Mouse (Mus musculus) right cerebral cortex, postnatal 10 days (tissue): ENCODE measurements around the gene Klf3.

Source experiments
- DNase-seq, 2 experiments: peaks; one replicate each; pipeline ENCODE4 v3.0.0; 2021; ENCODE audit warnings: low spot score in 2 of 2

Klf3 gene

DNA sequence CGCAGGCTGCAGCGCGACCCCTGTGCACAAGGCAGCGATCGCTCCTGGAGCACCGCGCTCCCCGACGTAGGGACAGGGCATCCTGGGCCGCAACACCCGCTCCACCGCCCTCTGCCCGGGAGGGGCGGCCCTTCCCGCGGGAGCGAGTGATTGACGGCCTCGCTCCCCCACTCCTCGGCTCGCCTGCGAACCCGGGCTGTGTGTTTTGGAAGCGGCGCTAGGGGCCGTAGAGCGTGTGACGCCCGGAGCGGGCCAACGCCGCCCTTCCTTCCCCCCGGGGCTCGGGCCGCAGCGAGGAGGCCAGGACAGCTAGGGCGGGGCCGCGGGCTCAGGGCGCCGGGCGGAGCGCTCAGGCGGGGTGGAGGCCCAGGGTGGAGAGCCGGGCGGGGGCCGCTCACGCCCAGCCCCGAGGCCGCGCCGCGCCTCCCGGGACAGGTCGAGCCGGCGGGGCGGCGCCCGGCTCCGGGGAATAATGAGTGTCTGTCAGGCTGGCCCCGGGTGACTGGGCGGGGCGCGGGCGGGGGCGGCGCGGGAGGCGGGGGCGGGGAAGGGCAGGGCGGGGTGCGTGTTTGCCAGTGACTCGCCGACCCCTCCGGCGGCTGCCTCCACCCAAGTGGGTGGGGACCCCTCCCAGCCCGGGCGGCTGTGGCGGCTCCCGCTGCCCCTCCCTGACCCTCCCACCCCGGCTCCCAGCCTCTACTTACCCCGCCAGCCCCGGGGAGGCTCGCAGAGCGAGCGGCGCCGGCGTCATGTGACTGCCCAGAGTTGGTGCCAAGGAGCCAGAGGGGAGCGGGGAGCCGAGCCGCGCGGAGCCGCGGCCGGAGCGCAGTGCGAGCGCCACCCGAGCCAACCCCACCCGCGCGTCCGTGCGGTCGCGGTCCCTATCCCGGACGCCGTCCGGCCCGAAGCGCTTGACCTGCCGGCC lies at the start of gene Klf3:
Klf3 (plus strand) TSS at position 594 of the 925 bp plus-strand sequence.
- peak; percentile 86 to 88 for DNase-seq

DNA sequence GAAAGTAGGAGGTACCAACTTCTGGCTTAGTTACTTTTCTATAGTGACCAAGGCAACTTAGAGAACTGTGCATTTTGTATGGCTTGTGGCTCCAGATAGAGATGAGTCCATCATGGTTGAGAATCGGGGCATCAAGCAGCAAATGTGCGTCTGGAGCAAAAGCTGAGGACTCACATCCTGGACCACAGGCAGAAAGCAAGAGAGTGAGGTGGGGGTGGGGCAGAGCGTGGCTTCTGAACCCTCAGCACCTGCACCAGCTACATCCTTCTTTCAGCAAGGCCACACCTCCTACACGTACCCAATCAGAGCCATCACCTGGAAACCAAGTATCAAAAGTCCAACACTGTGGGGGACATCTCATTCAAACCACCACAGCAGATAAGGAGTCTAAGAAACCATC lies 40.9 kb upstream of the Klf3 start:
- no peak for DNase-seq

DNA sequence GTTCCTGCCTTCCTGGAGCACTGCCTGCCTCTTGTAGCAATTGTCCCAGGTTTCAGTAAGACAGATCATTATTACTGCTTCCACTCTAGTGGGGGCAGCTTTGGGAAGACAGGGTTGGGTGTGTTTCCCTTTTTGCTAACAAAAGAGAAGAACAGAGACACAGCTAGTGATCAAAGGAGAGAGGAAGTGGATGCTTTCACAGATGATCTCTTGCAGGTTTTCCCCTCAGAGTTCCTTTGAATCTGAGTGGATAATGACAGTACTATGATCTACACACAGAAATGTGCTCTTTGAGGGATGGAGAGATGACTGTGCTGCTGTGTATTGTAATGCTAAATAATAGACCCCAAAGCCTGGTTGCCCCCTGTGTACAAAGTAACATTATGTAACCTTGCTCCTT lies 38.7 kb upstream of the Klf3 start:
- DNase-seq: no peak

DNA sequence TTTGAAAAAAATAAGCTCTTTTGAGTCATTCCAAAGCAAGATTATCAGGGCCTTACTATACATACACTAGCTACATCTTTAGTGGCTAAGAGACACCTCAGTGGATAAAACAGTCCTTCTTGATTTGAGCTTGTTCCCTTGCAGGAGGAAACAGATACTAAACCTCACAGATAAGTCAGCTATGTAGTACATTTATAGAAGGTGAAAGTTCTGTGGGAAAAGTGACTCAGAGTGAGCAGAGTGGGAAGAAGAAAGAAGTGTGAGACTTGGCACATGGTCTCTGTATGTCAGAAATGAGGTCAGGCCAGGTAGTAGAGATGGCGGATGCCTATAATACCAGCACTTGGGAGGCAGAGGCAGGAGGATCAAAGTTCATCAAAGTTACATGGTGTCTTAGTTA lies 37.4 kb upstream of the Klf3 start:
- DNase-seq: no peak

DNA sequence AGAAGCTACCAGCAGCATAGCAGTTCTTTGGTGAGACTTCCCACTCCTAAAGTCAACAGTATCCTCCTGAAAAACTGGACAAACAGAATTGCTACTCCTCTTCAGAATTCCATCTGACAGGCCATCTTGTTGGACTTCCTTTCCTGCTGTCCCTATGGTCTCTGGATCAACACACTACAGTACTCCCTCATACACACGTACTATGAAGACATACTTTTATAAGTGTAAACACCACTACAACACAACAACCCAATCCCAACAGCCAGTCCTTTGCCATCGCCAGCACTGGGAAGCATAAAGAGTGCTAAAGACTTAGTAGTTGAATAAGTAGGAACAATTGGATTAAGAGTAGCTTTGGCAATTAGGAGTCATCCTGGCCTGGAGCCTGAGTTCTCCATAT lies 36.6 kb upstream of the Klf3 start:
- no peak for DNase-seq

DNA sequence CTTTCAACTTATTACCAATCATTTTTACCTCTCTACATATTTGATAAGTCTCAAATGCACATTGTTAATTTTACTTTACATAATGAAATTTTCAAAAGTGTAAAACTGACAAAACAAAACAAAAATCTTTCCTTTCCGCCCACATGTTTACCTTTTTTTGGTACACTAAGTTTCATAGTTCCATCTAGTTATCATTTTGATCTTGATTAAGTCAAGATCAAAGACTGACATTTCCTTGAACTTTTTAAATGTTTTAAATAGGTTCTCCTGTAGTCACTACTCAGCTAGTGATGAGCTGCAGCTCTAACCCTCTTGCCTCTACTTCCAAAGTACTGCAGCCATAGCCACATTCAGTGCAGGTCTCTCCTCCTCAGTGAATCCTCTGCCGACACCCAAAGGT lies 31.6 kb upstream of the Klf3 start:
- no peak for DNase-seq

DNA sequence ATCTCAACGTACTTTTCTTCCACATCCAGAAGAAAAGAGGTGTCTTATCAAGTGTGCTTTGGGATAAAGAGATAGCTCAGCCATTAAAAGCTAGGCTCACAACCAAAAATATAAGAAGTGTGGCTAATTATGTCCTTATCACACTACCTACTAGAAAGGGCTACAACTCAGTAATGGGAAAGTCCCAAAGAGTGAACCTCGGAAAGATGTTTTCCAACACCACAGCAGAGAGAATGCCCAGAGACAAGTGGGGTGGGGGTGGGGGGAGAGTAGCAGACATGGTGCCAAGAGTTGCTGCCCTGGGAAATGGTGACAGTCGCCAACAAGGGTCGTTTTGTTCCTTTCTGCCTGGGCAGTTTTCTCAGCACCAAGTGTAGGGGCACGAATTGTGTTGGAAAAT lies 25.0 kb upstream of the Klf3 start:
- no peak for DNase-seq

DNA sequence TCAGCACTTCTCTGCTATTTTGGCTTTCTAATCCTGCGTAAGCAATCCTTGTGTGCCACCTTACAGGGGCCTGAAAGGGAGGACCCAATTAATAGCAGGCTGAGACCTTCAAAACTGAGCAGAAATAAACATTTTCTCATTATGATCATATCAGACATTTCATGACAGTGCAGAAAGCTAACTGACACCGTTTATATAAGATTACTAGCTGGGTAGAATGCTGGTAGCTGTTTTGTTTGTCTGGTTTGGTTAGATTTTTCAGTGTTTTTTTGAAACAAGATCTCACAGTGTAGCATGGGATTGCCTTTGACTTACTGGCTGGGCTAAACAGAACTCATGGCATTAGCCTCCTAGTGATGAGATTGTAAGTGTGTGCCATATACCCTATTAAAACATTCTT lies 23.9 kb upstream of the Klf3 start:
- no peak for DNase-seq

DNA sequence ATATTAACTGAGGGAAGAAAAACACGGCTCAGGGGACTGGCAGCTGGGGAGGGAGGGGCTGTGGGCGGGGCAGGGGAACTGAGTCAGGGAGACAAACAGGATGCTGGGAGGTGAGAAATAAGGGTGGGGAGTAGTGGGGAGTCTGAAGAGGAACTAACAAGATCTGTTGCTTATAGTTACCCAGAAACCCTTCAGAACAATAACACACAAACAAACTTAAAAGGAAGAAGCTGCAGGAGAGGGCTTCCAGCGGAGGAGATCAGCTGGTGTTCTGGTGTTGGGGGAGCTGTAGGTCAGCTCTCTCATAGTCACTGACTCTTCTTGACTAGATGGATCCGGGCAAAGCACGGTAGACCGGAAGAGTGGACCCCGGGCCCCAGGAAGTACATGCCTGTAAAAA lies 22.4 kb upstream of the Klf3 start:
- DNase-seq: peak in 1 of 2 experiments; percentile 35

DNA sequence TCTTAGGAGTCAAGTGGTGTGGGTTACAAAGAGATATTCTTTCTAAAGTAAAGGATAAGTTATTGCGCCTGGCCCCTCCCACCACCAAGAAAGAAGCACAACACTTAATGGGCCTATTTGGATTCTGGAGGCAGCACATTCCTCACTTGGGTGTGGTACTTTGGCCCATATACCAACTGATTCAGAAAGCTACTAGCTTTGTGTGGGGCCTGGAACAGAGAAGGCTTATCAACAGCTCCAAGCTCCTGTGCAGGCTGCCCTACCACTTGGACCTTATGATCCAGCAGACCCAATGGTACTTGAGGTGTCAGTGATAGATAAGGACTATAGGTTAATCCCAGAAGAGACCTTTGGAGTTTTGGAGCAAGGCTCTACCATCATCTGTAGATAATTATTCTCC lies 15.0 kb upstream of the Klf3 start:
- DNase-seq: no peak

DNA sequence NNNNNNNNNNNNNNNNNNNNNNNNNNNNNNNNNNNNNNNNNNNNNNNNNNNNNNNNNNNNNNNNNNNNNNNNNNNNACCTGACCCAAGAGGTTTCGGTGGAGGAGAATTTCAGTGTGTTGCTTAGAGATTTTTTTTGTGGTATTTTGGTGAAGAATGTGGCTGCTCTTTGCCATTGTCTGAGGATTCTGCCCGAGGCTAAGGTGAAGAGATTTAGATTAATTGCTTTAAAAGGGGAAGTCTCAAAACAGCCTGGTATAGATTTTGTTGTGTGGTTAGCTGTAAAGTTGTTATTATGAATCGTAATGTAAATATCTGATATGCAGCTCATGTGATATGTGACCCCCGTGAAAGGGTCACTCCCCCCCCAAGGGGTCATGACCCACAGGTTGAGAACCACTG lies 5.0 kb upstream of the Klf3 start:
- no peak for DNase-seq

DNA sequence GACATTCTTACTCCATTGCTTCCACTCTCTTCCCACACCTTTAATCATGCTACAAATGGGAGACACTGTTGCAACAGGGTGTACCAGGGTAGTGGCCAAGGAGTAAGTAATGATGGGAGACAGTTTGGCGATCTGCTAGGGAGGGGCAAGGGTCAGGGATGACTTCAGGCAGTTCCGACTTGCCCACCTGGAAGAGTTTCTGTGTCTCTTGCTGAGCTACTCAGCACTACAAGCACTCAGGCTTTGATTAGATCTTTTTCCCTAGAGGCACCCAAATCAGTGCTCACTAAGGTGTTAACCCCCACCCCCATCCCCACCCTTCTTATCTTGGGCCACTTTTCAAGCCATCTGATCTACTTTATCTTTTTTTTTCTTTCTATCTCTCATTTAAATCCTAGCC lies 1.6 kb upstream of the Klf3 start:
- no peak for DNase-seq

DNA sequence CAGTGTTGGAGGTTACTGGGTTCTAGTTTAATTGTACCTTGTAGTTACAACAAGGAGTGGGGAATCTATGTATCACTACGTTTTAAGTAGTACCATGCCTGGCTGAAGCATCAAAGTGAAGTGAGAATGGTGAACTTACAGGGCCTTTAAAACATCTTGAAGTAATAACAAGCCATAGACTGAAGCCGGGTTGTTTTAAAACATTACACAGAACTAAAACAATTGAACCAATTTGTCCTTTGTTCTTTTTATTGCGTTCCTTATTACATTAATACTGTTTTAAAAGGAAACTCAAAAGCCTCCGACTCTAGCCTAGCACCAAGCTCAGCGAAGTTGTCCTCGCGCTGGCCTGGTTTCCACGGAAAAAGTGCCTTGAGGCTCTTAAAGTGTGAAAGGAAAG lies 1.0 kb upstream of the Klf3 start:
- no peak for DNase-seq

DNA sequence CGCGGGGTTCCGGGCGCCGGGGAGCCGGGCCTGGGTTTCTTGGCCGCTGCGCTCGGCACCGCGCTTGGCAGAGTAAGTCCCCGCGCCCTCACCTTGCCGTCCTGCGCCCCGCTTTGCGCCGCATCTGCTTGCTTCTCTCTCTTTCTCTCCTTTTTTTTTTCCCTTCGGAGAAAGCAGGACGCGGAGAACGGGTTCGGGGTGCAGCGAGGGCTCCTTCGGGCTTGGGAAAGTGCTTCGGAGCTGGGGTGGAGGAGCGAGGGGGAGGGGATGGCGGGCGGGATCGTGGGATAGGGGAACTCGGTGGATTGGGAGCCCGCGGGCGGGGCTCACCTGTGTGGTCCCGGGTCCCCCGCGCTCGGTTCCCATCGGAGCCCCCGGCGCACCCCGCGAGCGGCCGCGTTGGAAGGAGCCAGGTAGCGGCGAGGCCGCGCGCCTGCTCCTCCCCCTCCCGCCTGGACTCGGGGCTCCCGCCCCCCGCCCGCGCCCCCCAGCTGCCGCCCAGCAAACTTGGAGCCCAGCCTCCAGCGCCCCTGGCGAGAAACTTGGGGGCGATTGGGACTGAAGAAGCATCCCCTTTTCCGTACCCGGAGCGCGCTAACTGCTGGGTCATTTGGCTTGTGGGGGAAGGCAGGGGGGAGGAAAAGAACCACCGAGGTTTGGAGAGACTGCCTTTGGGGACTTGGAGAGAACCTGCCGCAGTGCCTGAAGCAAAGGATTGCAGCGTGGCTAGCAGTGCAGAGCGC lies 703 bp downstream of the Klf3 start:
- peak; percentile 52 to 64 for DNase-seq

DNA sequence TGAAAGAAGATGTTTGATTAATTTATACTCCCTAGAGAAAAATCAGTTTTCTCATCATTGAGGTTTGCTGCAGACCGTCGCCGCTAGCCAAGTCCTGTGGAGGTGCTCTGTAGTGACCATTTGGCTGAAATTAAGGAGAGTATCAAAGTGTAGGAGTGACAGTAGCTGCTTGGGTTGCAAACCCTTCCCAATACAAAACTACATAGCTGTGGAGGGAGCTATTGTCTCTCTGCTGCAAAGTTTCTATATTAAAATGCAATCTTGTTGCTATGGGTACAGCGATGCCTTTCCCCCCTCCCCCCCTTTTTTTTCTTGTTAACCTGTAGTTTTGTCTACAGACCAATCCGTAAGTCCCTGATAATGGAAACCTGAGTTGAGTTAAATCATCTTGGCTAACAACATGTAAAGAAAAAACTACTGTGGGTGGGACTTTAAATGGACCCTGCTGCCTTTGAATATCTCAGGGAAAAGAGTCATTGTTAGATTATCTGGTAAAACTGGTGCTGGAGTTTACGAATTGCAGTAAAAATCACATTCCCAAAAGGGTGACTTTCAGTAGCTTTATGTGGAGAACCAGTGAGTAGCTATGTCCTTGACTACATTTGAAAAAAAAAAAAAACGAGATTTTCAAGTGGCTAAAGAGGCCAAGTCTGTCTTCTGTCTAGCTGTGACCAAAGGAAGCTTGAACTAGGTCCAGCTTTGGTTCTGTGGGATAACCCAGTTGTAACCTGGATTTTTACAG lies 2.1 kb downstream of the Klf3 start:
- DNase-seq: no peak

DNA sequence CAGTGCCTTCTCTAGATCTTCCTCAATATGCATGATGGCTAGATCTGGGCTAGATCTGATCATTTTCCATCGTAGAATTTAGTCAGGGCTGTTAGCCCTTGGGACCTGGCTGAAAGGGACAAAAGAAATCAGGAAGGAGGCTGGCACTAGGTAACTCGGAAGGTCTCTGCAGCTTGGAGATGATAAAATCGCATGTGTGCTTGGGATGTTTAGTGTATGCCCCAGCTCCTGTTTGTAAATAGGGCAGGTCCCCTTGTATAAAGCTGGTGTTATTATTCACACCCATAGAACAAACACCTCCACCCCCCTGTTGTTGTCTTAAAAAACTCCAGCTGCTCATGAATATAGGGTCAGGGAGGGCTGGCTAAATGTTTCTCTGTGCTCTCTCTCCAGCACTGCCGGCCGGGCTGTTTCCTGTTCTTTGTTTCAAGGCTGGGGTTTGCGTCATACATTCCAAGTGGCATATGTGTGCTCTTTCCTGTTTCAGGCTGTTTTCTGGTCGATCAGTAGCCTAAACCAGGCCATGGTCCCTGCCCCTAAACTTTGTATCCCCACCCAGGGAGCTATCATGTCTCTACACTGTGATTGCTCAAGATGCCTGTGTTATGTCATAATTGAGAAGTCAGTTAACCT lies 2.8 kb downstream of the Klf3 start:
- DNase-seq: peak; percentile 56 to 62

DNA sequence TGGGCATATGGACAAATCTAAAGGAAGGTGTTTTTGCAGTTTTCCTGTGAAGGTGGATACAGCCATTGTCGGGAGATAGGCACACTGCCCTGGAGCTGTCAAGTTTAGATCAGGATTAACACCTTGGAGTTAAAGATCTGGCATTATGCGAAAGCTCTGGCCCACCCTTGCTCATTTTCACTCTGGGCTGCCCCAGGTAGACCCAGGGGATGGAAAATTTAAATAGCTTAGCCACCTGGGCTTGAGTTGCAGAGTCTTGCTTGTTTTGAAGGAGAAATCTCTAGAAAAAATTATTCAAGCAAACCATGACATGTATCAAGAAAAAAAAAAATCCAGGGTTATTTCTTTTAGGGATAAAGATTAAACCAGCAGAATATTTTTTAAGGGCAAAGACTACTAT lies 3.4 kb downstream of the Klf3 start:
- no peak for DNase-seq

DNA sequence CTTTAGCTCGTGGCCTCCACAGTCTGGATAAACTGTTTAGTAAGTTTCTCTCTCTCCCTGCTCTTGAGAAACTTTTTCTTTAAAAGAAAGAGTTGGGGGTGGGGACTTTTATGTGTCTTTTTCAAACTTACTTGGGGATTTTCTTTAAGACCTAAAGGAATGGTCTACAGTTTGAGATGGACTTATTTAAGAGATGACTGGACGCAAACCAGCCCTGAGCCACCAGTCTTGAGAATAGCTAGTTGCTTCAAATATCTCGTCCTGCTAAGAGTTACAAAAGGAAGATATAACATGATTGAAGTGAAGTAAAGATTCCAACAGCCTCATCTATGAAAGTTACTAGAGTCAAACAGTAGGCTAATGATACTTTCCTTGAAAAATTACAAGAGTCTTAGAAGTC lies 4.0 kb downstream of the Klf3 start:
- DNase-seq: no peak

DNA sequence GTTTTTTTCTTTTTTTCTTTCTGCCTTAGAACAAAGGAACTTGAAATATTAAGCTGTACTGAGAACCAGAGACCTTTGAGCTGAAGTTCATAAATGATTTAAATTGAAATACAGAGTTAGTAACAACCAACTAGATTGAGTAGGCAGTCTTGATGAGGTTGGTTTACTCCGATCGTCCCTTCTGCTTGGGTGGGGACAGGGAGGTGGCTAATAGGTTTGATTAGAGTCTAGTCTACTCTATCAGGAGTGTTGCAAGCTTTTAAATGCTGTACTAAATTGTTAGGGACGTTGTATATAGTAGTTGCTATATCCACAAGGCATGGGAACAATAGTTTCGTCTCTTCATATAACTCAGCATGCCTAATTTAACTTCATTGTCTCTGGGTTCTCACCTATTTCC lies 4.4 kb downstream of the Klf3 start:
- no peak for DNase-seq

DNA sequence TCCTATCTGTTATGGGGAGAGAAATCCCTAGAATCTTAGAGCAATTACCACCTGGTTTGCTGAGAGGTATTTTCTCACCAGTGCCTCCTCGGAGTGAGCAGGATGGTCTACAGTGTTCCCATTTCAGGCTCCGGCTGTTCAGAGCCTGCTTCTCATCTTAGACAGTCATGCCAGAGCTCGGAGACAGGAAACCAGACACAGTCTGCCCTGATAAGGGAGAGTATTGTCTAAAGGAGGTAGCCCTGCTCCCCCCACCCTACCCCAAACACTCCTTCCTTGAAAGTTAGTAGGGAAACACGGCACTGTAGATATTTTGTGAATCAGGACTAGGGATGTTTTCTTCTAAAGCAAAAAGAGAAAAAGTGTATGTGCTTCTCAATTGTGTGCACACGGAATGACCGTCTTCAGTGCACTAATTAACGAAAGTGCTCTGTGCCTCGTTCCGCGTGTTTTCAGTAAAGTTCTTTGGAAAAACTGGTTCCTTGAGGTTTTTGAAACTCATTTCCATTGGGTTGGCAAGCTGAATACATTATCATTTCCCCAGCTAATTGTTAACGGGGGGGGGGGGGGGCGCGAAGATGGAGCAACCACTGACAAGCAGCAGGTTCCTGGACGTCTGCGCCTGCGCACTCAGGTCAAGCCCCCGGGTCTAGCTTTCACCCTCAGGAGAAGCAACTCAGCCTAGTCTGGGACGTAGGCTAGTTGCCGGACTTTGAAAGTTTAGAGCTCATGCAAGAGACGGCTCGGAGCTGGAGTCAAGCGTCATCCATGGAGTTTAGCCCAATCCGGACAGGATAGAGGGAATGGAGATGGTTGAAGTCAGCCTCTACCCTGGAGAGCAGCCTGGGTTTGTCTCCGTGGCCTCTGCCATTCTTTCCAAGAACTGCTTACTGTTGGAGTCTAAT lies 5.2 kb downstream of the Klf3 start:
- no peak for DNase-seq

DNA sequence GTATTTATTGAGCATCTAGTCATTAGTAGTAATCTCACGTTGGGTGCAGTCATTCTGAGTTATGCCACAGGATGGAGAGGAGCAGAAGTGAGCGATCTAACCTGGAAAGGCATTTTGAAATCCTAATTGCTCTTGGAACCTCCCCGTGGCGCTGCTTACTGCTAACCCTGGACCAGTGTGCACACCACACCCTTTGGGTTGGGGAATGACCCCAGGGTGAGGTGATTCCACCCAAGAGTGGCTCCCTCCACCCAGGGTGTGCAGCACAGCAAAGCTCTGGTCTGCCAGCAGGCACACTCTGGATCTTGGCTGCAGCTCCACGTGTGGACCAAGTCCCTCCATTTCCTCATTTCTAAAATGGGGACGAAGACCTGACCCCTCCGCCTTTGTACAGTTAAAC lies 6.1 kb downstream of the Klf3 start:
- DNase-seq: no peak
